Mouse (Mus musculus) bone marrow macrophage, adult 2 months (primary cell): ENCODE measurements around the gene Adcy3.

ENCODE experiments used
- CTCF ChIP-seq: IDR thresholded peaks from 2 replicates; pipeline ENCODE4 v1.5.1; 2012; ENCODE audit warnings: low read depth, mild to moderate bottlenecking, low read length, moderate library complexity
- POLR2A ChIP-seq: IDR thresholded peaks from 2 replicates; pipeline ENCODE4 v1.6.1; 2012; ENCODE audit warnings: mild to moderate bottlenecking, low read depth, low read length, borderline replicate concordance

- TF ChIP-seq CTCF = no peak
- no peak for TF ChIP-seq POLR2A
Measured at GRCm38 (mm10) chr12:4158179-4158578, 25.3 kb downstream of the Adcy3 start.
